Mouse (Mus musculus): ENCODE data around the gene Chd6. TPM values are rescaled to one million over a fixed set of nuclear protein-coding genes. Genes with fewer than 3 reads are reported as not detected.
A peak's percentile ranks its signal among the peaks of the same experiment; 100 is the strongest.

Gene Chd6
- polyA plus RNA-seq, 1 experiment from 2014 or later, result 31.0 TPM

DNA sequence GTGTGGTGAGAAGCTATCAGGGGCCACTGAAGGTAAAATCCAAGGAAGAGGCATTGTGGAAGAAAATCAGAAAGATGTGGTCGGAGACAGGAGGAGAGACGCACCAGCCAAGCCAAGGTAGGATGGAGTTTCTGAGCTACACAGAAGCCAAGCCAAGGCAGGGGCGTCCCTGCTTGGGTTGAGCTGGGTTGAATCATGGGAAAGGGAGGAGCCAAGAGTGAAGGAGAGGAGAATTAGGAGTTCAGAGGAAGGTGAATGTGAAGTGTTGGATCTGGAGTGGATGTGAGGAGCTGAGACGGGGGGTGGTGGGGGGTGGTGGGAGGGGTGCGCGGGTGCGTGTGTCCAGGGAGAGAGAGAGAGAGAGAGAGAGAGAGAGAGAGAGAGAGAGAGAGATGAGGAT lies 187.6 kb downstream of the Chd6 start:
- WGBS, result 47% methylated on average over 7 of the region's 7 CpGs
- Histone ChIP-seq H3K36me3 (no peaks in the 10 kb centered on the region), H3K4me2 (replicated peaks) (no peak overlapping the region), H3K4me3 (replicated peaks) (no peak overlapping the region), H3K4me1 (peaks cover 29% of the 10 kb centered on the region), H3K9me3 (replicated peaks) (no peaks in the 10 kb centered on the region), H3K27me3 (no peaks in the 10 kb centered on the region), H3K27ac (replicated peaks) (no peak overlapping the region), H3K9ac (no peak overlapping the region)
- no peak for ATAC-seq (ENCODE audit: insufficient number of reproducible peaks, low FRiP score, low TSS enrichment, low read depth)

DNA sequence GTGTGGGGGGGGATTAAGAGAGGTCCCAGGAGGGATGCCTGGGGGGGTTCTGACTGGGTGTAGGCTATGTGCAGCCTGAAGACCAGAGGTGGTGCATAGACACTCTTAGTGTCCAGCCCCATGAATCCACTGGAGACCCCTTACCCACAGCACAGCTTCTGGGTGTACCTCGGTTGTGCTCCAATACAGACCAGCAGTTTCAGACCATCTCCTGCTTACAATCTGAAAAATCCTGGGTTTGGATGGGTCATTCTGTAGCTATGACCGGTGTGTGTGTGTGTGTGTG lies 190.0 kb downstream of the Chd6 start:
- WGBS, result 71% methylated on average over 2 of the region's 2 CpGs

DNA sequence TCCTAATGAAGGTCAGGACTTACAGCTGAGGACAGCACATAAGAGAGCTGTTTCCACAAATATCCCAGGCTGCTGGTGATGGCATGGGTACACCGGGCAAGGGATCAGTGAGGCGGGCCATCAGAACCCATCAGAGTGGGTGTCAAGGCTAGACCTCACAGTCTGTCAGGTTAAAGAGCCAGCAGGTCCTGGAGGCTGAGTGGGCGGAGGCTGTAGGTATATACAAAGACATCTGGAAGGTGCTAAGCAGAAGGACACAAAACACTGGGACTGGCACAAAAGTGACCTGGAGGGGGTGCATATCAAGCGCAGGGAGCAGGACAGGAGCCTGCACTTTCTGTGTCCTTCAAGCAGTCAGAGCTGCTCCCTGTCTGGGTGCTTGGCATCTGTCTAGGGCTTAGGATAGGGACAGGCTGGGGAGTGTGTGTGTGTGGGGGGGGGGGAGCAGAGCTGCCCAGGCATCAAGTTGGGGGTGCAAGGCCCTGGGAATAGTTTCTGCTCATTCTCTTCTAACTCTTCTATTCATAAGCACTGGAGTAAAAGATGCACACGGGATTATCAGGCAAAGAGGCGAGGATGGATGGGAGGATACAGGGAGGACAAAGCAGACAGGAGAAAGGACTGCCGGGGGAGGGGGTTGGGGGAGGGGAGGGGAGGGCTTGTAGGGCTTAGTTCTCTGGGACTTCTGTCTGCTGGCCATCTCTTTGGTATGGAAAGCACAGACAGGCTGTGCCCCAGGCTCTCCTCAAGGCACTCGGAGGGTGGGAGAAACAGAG lies 190.5 kb downstream of the Chd6 start:
- Histone ChIP-seq H3K9ac (no peak overlapping the region), H3K27me3 (peaks cover 7% of the 10 kb centered on the region), H3K4me1 (peaks cover 38% of the 10 kb centered on the region), H3K36me3 (no peaks in the 10 kb centered on the region), H3K27ac (replicated peaks) (no peak overlapping the region), H3K4me3 (replicated peaks) (no peak overlapping the region), H3K4me2 (replicated peaks) (no peak overlapping the region), H3K9me3 (replicated peaks) (no peaks in the 10 kb centered on the region)
- WGBS, result 54% methylated on average over 8 of the region's 8 CpGs
- no peak for ATAC-seq (ENCODE audit: insufficient number of reproducible peaks, low FRiP score, low TSS enrichment, low read depth)

More for the DNA sequence above, 190.0 kb downstream of the Chd6 start:
- H3K27ac ChIP-seq (replicated peaks), result no peak overlapping the region
- H3K4me3 ChIP-seq (replicated peaks), result no peak overlapping the region
- H3K4me1 ChIP-seq, result peaks cover 38% of the 10 kb centered on the region
- H3K4me2 ChIP-seq (replicated peaks), result no peak overlapping the region
- peaks cover 7% of the 10 kb centered on the region for H3K27me3 ChIP-seq
- no peak overlapping the region for H3K9ac ChIP-seq
- no peaks in the 10 kb centered on the region for H3K9me3 ChIP-seq (replicated peaks)
- no peak for ATAC-seq (ENCODE audit: insufficient number of reproducible peaks, low FRiP score, low TSS enrichment, low read depth)
- no peaks in the 10 kb centered on the region for H3K36me3 ChIP-seq

DNA sequence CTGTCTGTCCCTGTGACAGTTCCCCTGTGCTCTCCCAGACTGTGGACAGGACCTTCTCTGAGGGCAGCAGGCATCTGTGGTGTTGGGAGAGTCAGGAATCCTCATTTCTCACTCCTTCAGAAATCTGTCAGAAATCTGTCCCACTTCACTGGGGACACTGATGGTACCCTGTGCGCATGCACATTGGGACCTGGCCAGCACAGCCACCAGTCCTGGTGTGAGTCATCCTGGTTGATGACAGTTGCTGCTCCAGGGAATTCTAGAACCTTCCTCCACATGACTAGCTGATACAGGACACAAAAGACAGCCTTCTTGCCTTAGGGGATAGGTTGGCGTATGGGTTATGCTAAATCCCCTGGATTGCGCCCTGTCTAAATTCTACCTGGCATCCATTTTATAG lies 191.6 kb downstream of the Chd6 start:
- Histone ChIP-seq H3K9me3 (replicated peaks) (no peaks in the 10 kb centered on the region), H3K27ac (replicated peaks) (peak overlapping the region; percentile 68; the same call in 1 of the 2 replicates), H3K4me2 (replicated peaks) (no peak overlapping the region), H3K9ac (no peak overlapping the region), H3K27me3 (peaks cover 16% of the 10 kb centered on the region), H3K4me3 (replicated peaks) (no peak overlapping the region), H3K4me1 (peaks cover 42% of the 10 kb centered on the region), H3K36me3 (no peaks in the 10 kb centered on the region)
- no peak for ATAC-seq (ENCODE audit: insufficient number of reproducible peaks, low FRiP score, low TSS enrichment, low read depth)
- 73% methylated on average over 3 of the region's 3 CpGs for WGBS

DNA sequence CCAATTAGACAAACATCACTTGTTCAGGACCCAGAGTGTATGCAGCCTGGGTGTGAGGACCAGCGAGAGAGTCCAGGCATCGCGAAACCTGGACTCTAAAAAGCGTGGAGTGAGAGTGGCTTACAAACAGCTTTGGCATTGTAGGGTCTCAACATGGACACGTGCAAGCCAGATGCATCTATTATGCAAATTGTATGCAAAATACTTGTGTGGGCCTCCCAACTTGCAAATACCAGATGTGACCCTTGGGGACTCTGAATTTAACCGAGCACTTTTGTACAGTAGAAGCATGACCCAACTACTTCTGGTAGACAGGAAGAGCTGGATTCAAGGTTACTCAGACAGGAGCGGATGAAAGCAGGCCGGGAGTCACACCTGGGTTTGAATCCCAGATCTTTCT lies 192.2 kb downstream of the Chd6 start:
- Histone ChIP-seq H3K36me3 (no peaks in the 10 kb centered on the region), H3K4me2 (replicated peaks) (no peak overlapping the region), H3K27me3 (peaks cover 22% of the 10 kb centered on the region), H3K4me1 (peaks cover 40% of the 10 kb centered on the region), H3K4me3 (replicated peaks) (no peak overlapping the region), H3K9ac (no peak overlapping the region), H3K27ac (replicated peaks) (peak overlapping the region; percentile 68), H3K9me3 (replicated peaks) (no peaks in the 10 kb centered on the region)
- ATAC-seq (ENCODE audit: insufficient number of reproducible peaks, low FRiP score, low TSS enrichment, low read depth), result no peak
- 54% methylated on average over 8 of the region's 8 CpGs for WGBS

DNA sequence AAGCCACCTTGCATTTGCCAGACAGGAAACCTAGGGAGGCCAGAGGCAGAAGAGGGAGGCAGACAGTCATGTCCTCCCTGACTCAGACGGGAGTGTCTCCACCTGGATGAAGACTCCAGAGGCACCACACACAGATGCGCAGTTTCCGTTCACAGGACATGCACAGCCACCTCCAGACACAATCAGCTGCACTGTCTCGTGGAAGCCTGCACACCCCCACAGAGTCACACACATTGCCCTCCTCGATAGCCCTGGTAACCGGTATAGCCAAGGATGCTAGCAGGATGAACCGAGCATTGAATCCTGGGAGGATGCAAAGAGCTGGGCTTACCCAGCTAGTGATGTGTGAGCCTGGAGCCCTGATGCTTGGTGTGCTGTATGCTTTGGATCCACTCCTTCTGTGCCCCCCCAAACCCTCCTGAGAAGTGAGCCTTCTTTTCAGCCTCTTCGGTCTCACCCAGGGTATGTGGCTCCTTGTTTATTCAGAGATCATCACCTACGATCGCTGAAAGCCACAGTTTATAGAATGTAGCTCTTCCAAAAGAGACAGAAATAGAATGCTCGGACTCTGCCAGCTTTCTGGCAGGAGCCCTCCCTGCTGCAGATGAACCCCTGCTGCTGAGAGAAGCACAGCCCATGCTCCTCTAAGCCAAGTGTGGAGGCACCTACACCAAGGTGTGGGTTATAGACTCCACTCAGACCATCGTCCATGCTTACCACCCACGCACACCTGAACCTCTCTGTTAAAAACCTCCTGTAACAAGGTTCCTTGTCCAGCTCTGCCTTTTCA lies 192.9 kb downstream of the Chd6 start:
- no peak overlapping the region for H3K4me3 ChIP-seq (replicated peaks)
- peaks cover 42% of the 10 kb centered on the region for H3K4me1 ChIP-seq
- no peaks in the 10 kb centered on the region for H3K9me3 ChIP-seq (replicated peaks)
- 43% methylated on average over 13 of the region's 13 CpGs for WGBS
- no peaks in the 10 kb centered on the region for H3K36me3 ChIP-seq
- H3K27ac ChIP-seq (replicated peaks), result peak overlapping the region; percentile 68
- no peak overlapping the region for H3K9ac ChIP-seq
- ATAC-seq (ENCODE audit: insufficient number of reproducible peaks, low FRiP score, low TSS enrichment, low read depth), result no peak
- H3K4me2 ChIP-seq (replicated peaks), result 0 out of 2 replicates have a peak overlapping the region, but pooled peaks have one; percentile 6
- H3K27me3 ChIP-seq, result peaks cover 27% of the 10 kb centered on the region

DNA sequence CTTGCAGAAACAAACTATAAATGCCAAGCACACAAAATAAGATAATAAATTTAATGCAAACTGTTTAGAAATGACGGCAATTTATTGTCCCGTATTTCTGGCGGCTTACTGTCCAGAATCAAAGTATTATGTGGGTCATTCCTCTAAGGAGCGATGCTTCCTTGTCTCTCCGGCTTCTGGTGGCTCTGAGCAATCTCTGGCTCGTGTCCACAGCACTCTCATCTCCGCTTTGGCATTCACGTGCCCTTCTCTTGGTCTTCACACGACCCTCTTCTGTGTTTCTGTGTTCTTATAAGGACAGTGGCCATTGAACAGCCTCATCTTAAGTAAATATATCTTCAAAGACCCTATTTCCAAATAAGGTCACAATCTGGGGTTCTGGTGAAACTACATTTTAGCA lies 194.2 kb downstream of the Chd6 start:
- no peak overlapping the region for H3K4me3 ChIP-seq (replicated peaks)
- no peaks in the 10 kb centered on the region for H3K9me3 ChIP-seq (replicated peaks)
- no peak for ATAC-seq (ENCODE audit: insufficient number of reproducible peaks, low FRiP score, low TSS enrichment, low read depth)
- H3K4me2 ChIP-seq (replicated peaks), result no peak overlapping the region
- H3K36me3 ChIP-seq, result no peaks in the 10 kb centered on the region
- no peak overlapping the region for H3K9ac ChIP-seq
- H3K27ac ChIP-seq (replicated peaks), result peak overlapping the region; percentile 35; the same call in 1 of the 2 replicates
- H3K27me3 ChIP-seq, result peaks cover 32% of the 10 kb centered on the region
- 81% methylated on average over 9 of the region's 9 CpGs for WGBS
- peaks cover 54% of the 10 kb centered on the region for H3K4me1 ChIP-seq

DNA sequence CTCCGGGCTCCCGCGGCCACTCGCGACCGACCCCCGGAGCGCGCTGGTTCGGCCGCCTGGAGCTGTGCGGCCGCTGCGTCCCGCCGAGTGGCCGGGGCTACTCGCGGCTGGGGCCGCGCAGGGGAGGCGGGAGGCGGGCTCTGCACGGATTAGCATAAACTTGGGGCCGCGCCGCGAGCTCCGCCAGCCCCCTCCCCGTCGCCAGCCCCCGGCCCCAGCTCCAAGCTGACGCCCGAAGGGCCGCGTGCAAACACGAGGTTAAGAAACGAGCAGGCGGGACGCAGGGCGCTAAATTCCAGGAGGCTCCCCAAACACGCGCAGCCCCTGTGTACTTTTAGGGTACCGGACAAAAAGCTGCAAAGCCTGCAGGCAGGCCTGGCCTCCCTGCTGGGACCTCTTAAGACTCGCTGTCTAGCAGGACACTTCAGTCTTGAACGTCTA lies 196.6 kb downstream of the Chd6 start, which contains the start of gene Emilin3:
Gene Emilin3, minus strand, starts transcription at position 98 of the 441 bp plus-strand sequence.
- 1% methylated on average over 46 of the region's 46 CpGs for WGBS
- H3K4me2 ChIP-seq (replicated peaks), result peak within 1 kb of the TSS; percentile 91
- H3K4me1 ChIP-seq, result peaks cover 54% of the 10 kb centered on the region
- H3K9ac ChIP-seq, result peak within 1 kb of the TSS; percentile 70
- H3K36me3 ChIP-seq, result peaks cover 17% of the 10 kb centered on the region
- peak within 1 kb of the TSS; percentile 61 for H3K4me3 ChIP-seq (replicated peaks)
- ATAC-seq (ENCODE audit: insufficient number of reproducible peaks, low FRiP score, low TSS enrichment, low read depth), result peak; percentile 69
- H3K27me3 ChIP-seq, result peaks cover 32% of the 10 kb centered on the region
- no peaks in the 10 kb centered on the region for H3K9me3 ChIP-seq (replicated peaks)
- peak within 1 kb of the TSS; percentile 79 for H3K27ac ChIP-seq (replicated peaks)

DNA sequence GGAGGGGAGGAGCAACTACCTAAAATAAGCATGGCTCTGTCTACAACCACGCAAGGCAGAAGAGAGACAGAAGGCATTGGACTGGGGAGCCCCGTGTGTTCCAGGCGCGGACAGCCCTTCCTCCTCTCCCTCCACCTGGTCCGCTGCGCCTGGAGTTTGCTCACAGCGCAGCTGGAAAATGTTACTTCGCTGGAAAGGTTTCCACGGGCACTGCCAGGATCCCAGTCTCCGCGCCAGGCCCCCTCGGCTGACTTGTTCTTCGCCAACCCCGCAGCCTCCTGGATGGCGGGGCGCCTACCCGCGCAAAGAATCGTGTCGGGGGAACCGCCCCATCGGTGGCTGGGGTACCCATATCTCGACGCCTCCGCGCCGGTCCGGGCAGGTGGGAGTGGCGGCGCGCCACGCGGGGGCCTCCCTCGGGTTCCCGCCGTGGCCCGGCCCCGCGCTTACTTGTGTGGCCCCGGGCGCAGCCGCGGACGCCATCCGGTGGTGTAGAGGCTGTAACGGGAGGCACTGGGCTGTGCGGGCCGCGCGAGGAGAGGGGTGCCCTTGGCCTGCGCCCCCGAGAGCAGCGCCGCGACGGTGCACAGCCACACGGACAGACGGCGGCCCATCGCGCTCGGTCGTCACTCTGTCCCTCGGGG lies 197.2 kb downstream of the Chd6 start:
- H3K27me3 ChIP-seq, result peaks cover 32% of the 10 kb centered on the region
- H3K36me3 ChIP-seq, result peaks cover 22% of the 10 kb centered on the region
- H3K27ac ChIP-seq (replicated peaks), result peak overlapping the region; percentile 79
- ATAC-seq (ENCODE audit: insufficient number of reproducible peaks, low FRiP score, low TSS enrichment, low read depth), result peak; percentile 55
- H3K4me2 ChIP-seq (replicated peaks), result peak overlapping the region; percentile 91
- H3K4me3 ChIP-seq (replicated peaks), result peak overlapping the region; percentile 61
- peak overlapping the region; percentile 70 for H3K9ac ChIP-seq
- no peaks in the 10 kb centered on the region for H3K9me3 ChIP-seq (replicated peaks)
- under 1% methylated on average over 62 of the region's 64 CpGs for WGBS
- peaks cover 50% of the 10 kb centered on the region for H3K4me1 ChIP-seq

DNA sequence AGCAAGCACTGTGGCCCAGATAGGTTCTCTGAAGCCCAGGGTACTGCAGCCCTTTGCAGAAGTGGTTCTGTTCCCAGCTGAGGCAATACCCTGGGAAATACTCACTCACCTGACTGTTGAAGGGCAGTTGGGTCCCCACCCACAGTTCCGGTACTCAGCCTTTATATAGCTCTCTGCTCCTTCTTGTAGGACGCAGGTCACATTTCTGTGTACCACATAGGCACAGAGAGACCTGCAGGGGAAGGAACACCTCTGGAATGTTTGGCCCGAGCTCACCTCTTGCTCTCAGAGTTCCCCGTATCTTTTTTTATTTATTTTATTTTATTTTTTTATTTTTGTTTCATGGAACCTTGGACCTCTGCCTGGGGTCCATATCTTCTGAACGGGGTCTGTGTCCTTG lies 198.2 kb downstream of the Chd6 start:
- ATAC-seq (ENCODE audit: insufficient number of reproducible peaks, low FRiP score, low TSS enrichment, low read depth), result no peak
- WGBS, result 81% methylated on average over 5 of the region's 5 CpGs
- Histone ChIP-seq H3K9me3 (replicated peaks) (no peaks in the 10 kb centered on the region), H3K27ac (replicated peaks) (no peak overlapping the region; the same call in 1 of the 2 replicates), H3K4me3 (replicated peaks) (peak overlapping the region; percentile 61; the same call in 1 of the 2 replicates), H3K27me3 (peaks cover 32% of the 10 kb centered on the region), H3K36me3 (peaks cover 32% of the 10 kb centered on the region), H3K4me1 (peaks cover 40% of the 10 kb centered on the region), H3K9ac (no peak overlapping the region), H3K4me2 (replicated peaks) (peak overlapping the region; percentile 91)

DNA sequence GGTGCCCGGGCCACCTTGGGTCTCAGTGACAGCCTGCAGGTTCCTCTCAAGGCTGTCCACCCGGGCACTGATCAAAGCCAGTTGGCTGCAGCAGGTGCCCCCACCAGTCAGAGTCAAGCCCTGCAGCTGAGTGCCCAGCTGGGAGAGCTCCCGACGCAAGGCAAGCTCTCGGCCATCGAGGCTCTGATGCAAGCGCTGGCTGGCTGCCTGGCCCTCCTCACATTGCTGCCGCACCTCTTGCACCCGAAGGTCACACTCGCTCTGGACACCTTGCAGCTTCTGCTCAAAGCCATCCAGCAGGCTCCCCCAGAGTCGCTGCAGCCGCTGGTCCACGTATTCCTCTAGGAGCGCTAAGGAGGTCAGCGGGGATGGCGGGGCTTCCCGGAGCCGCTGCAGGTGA lies 200.3 kb downstream of the Chd6 start:
- Histone ChIP-seq H3K27me3 (peaks cover 26% of the 10 kb centered on the region), H3K27ac (replicated peaks) (no peak overlapping the region)

More for the DNA sequence above, 200.3 kb downstream of the Chd6 start:
- Histone ChIP-seq H3K4me1 (peaks cover 27% of the 10 kb centered on the region), H3K9ac (no peak overlapping the region), H3K4me2 (replicated peaks) (no peak overlapping the region), H3K9me3 (replicated peaks) (no peaks in the 10 kb centered on the region), H3K36me3 (peaks cover 36% of the 10 kb centered on the region), H3K4me3 (replicated peaks) (no peak overlapping the region)
- ATAC-seq (ENCODE audit: insufficient number of reproducible peaks, low FRiP score, low TSS enrichment, low read depth), result no peak
- WGBS, result 57% methylated on average over 18 of the region's 18 CpGs
